Comparison of ENCODE assay signal across 20 mouse cellular contexts in genomic region chrX:140507377-140507776, GRCm38 (mm10).
"Had no signal": no experiment of that assay in that cellular context is flagged by ENCODE, and none has a peak within 500 bp of the region (broad histone marks: within the 10 kb centered on the region; RNA-seq: fewer than 3 reads in every experiment).

No protein-coding gene starts in this region.

- H3K27me3 ChIP-seq: liver, embryonic 13.5 days; lung, embryonic 15.5 days had no signal

- H3K9me3 ChIP-seq: limb, embryonic 10.5 days; limb, embryonic 13.5 days; liver, embryonic 13.5 days; lung, embryonic 15.5 days had no signal

- H3K27ac ChIP-seq: limb, embryonic 10.5 days; limb, embryonic 13.5 days; liver, embryonic 13.5 days; lung, embryonic 15.5 days had no signal

- H3K36me3 ChIP-seq: limb, embryonic 10.5 days; limb, embryonic 13.5 days; liver, embryonic 13.5 days; lung, embryonic 15.5 days had no signal

- H3K4me2 ChIP-seq: limb, embryonic 13.5 days; liver, embryonic 13.5 days; lung, embryonic 15.5 days; midbrain, embryonic 11.5 days had no signal

- H3K4me3 ChIP-seq: limb, embryonic 10.5 days; limb, embryonic 13.5 days; liver, embryonic 13.5 days; lung, embryonic 15.5 days had no signal

- DNase-seq: kidney, adult 18-20 months; kidney, adult 9 months; kidney, postnatal 14 days; kidney, postnatal 4 days; layer of hippocampus, adult 9-11 months; liver, embryonic 13.5 days; lung, adult 18-20 months; lung, postnatal 10 days; lung, postnatal 36 days; midbrain, embryonic 14.5 days; right cerebral cortex, adult 18-20 months; right cerebral cortex, postnatal 14 days; right cerebral cortex, postnatal 4 days; spleen, adult 18-20 months; thymus, adult 18-20 months; thymus, postnatal 36 days had no signal

- H3K9ac ChIP-seq: limb, embryonic 13.5 days; liver, embryonic 13.5 days; lung, embryonic 15.5 days had no signal
